Mouse (Mus musculus) lung, adult 18-20 months (tissue): ENCODE data around the gene Ptprg.
A peak's percentile ranks its signal among the peaks of the same experiment; 100 is the strongest.
"Not testable (repeated sequence)": the region's sequence is repeated elsewhere in the genome, so short reads cannot be mapped to it uniquely, and the experiment has no call there.

ENCODE experiments used
- DNase-seq, 2 experiments: peaks; one replicate each; pipeline ENCODE4 v3.0.0; 2022; ENCODE audit warnings: mixed read lengths in 2 of 2

Gene Ptprg

GRCm38 (mm10) chr14:11762995-11763394 lies 209.7 kb downstream of the Ptprg start:
- no peak for DNase-seq

- no peak for DNase-seq
These were observed 219.4 kb downstream of the Ptprg start for GRCm38 (mm10) chr14:11772736-11773135.

GRCm38 (mm10) chr14:11774476-11775037 lies 221.2 kb downstream of the Ptprg start:
- DNase-seq, result no peak

GRCm38 (mm10) chr14:11775204-11775603 lies 221.9 kb downstream of the Ptprg start:
- peak; percentile 66 to 76 for DNase-seq

- DNase-seq, result no peak
These were observed 222.7 kb downstream of the Ptprg start for GRCm38 (mm10) chr14:11775951-11776495.

GRCm38 (mm10) chr14:11776566-11776965 lies 223.2 kb downstream of the Ptprg start:
- DNase-seq, result no peak

GRCm38 (mm10) chr14:11791190-11791589 lies 237.9 kb downstream of the Ptprg start:
- no peak for DNase-seq

- DNase-seq, result no peak
These were observed 240.5 kb downstream of the Ptprg start for GRCm38 (mm10) chr14:11793847-11794246.

GRCm38 (mm10) chr14:11802355-11803035 lies 249.2 kb downstream of the Ptprg start:
- DNase-seq, result peak; percentile 32 to 49

GRCm38 (mm10) chr14:11806674-11807073 lies 253.3 kb downstream of the Ptprg start:
- DNase-seq, result no peak

GRCm38 (mm10) chr14:11807465-11807864 lies 254.1 kb downstream of the Ptprg start:
- no peak for DNase-seq

- DNase-seq, result peak; percentile 15 to 55
These were observed 257.9 kb downstream of the Ptprg start for GRCm38 (mm10) chr14:11811142-11811761.

- DNase-seq, result no peak
These were observed 259.0 kb downstream of the Ptprg start for GRCm38 (mm10) chr14:11812291-11812690.

GRCm38 (mm10) chr14:11814811-11815210 lies 261.5 kb downstream of the Ptprg start:
- DNase-seq, result not testable (repeated sequence)

- no peak for DNase-seq
These were observed 263.9 kb downstream of the Ptprg start for GRCm38 (mm10) chr14:11817236-11817635.

- DNase-seq, result no peak
These were observed 264.7 kb downstream of the Ptprg start for GRCm38 (mm10) chr14:11818054-11818453.

- DNase-seq, result no peak
These were observed 265.4 kb downstream of the Ptprg start for GRCm38 (mm10) chr14:11818721-11819120.

GRCm38 (mm10) chr14:11819326-11819725 lies 266.0 kb downstream of the Ptprg start:
- DNase-seq, result no peak

GRCm38 (mm10) chr14:11822830-11823700 lies 269.7 kb downstream of the Ptprg start:
- DNase-seq, result no peak

GRCm38 (mm10) chr14:11823701-11824095 lies 270.4 kb downstream of the Ptprg start:
- no peak for DNase-seq

- DNase-seq, result no peak
These were observed 271.6 kb downstream of the Ptprg start for GRCm38 (mm10) chr14:11824915-11825314.

GRCm38 (mm10) chr14:11825551-11825950 lies 272.2 kb downstream of the Ptprg start:
- no peak for DNase-seq

- no peak for DNase-seq
These were observed 274.8 kb downstream of the Ptprg start for GRCm38 (mm10) chr14:11828086-11828485.
